In the genomic region with DNA sequence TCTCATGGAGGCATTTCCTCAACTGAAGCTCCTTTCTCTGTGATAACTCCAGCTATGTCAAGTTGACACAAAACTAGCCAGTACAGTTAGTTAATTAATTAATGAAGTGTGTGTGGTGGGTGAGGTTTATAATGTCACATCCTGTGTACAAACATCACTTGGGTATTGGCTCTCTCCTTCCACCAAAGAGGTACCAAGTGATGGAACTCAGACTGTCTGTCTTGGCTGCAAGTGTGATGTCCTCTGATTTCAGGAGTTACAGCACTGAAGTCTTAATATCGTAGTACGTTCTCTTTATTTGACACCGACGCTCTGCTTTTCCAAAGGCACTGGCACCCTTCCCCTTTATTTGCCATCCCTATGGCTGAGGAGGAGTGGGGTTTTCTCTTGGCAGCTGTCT, we compare ENCODE assay signal across 22 mouse cellular contexts. TPM values are rescaled to one million over a fixed set of nuclear protein-coding genes. Genes with fewer than 3 reads are reported as not detected.
"Had no signal": no experiment of that assay in that cellular context is flagged by ENCODE, and none has a peak within 500 bp of the region (broad histone marks: within the 10 kb centered on the region; RNA-seq: fewer than 3 reads in every experiment).

No protein-coding gene starts in this region.

- H3K27me3 ChIP-seq: liver, embryonic 12.5 days; midbrain, embryonic 12.5 days; neural tube, embryonic 13.5 days; neural tube, embryonic 15.5 days had no signal

- H3K4me3 ChIP-seq: liver, embryonic 12.5 days; midbrain, embryonic 10.5 days; midbrain, embryonic 12.5 days; myocyte; neural tube, embryonic 13.5 days; neural tube, embryonic 15.5 days had no signal

- H3K27ac ChIP-seq: liver, embryonic 12.5 days; liver, embryonic 14.5 days; midbrain, embryonic 10.5 days; midbrain, embryonic 12.5 days; neural tube, embryonic 13.5 days; neural tube, embryonic 15.5 days had no signal

- H3K4me2 ChIP-seq: liver, embryonic 12.5 days; midbrain, embryonic 12.5 days; neural tube, embryonic 13.5 days; neural tube, embryonic 15.5 days had no signal

- DNase-seq: midbrain, embryonic 14.5 days; retina, postnatal 1 day; right cerebral cortex, adult 18-20 months; right cerebral cortex, postnatal 25 days; right cerebral cortex, postnatal 4 days; spleen, adult 18-20 months; thymus, adult 18-20 months; thymus, postnatal 14 days; thymus, postnatal 36 days had no signal

- H3K4me1 ChIP-seq: liver, embryonic 12.5 days; midbrain, embryonic 10.5 days; midbrain, embryonic 12.5 days; neural tube, embryonic 13.5 days; neural tube, embryonic 15.5 days had no signal

- ATAC-seq: liver, embryonic 12.5 days; midbrain, embryonic 16.5 days had no signal

- H3K36me3 ChIP-seq: liver, embryonic 12.5 days; midbrain, embryonic 10.5 days; midbrain, embryonic 12.5 days; neural tube, embryonic 13.5 days; neural tube, embryonic 15.5 days had no signal

- H3K9ac ChIP-seq: liver, embryonic 12.5 days; liver, embryonic 14.5 days; midbrain, embryonic 12.5 days; neural tube, embryonic 13.5 days; neural tube, embryonic 15.5 days had no signal

- H3K9me3 ChIP-seq: liver, embryonic 12.5 days; midbrain, embryonic 10.5 days; midbrain, embryonic 12.5 days; neural tube, embryonic 13.5 days; neural tube, embryonic 15.5 days had no signal

RNA-seq across cellular contexts. Expression of a gene that starts 13.4 kb away (rescaled TPM):
- polyA plus RNA-seq: liver, embryonic 12.5 days; liver, embryonic 14.5 days; liver, embryonic 16.5 days; midbrain, embryonic 10.5 days; midbrain, embryonic 12.5 days; midbrain, embryonic 14.5 days; midbrain, embryonic 16.5 days; neural tube, embryonic 11.5 days; neural tube, embryonic 13.5 days; small intestine, adult 2 months; stomach, embryonic 14.5 days; thymus, postnatal 0 days had no signal
